Mouse (Mus musculus) gastrocnemius, adult 18-20 months (tissue): ENCODE measurements around the gene Ccdc9. TPM values are rescaled to one million over a fixed set of nuclear protein-coding genes. Genes with fewer than 3 reads are reported as not detected.
"Not testable (repeated sequence)": the region's sequence is repeated elsewhere in the genome, so short reads cannot be mapped to it uniquely, and the experiment has no call there.

ENCODE experiments used
- DNase-seq: peaks from one replicate; pipeline ENCODE4 v3.0.0; 2021; ENCODE audit warnings: low spot score
- total RNA-seq, 2 experiments: library from RNA; stranded (reverse); gene quantifications; 2 replicates each; pipeline ENCODE4 v1.2.3; 2021

Ccdc9 gene
- total RNA-seq, 2 experiments from 2014 or later = 35.7 to 38.9 TPM

- peak; percentile 87 for DNase-seq
Observed at GRCm38 (mm10) chr7:16273081-16273765, 13.4 kb downstream of the Ccdc9 start, which contains the start of gene Inafm1. Inafm1 (minus strand) TSS chr7:16273617.

DNA sequence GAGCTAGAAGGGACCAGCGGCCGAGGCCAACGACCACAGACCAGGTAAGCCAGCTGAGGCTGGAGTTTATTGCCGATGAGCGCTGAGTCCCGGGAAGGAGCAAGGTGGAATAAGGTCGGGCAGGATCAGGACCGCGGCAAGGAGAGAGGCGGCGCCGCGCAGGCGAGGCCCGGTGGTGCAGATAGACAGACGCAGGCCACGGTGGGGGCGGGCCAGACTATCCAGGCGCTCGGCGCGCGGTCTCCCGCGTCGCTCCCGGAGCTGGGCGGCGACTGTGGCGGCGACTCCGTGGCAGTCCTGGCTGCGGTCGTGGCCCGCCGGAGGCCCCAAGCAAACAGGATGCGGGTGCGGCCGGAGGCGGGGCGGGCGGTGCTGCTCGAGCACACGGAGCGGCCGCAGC is 13.9 kb downstream of the Ccdc9 start:
- DNase-seq = peak; percentile 43

- DNase-seq = no peak
Observed at GRCm38 (mm10) chr7:16271139-16271538, 15.5 kb downstream of the Ccdc9 start.

GRCm38 (mm10) chr7:16266593-16266992 is 20.0 kb downstream of the Ccdc9 start:
- DNase-seq = not testable (repeated sequence)

DNA sequence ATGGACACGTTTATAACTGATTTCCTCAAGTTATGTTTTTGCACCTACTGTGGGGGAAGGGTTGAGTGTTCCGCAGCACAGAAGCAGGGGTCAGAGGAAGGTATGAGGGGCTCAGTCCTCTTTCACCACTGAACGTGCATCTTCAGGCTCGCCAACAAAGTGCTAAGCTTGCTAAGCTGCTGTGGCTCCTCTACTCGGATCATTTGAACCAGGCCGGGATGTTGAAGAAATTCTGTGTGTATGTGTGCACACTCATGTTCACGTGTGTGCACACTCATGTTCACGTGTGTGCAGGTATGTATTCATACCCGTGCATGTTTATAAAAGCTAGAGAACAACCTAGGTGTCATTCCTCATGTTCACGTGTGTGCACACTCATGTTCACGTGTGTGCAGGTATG is 20.7 kb downstream of the Ccdc9 start:
- no peak for DNase-seq

- DNase-seq = no peak
Observed at GRCm38 (mm10) chr7:16263843-16264242, 22.8 kb downstream of the Ccdc9 start.

DNA sequence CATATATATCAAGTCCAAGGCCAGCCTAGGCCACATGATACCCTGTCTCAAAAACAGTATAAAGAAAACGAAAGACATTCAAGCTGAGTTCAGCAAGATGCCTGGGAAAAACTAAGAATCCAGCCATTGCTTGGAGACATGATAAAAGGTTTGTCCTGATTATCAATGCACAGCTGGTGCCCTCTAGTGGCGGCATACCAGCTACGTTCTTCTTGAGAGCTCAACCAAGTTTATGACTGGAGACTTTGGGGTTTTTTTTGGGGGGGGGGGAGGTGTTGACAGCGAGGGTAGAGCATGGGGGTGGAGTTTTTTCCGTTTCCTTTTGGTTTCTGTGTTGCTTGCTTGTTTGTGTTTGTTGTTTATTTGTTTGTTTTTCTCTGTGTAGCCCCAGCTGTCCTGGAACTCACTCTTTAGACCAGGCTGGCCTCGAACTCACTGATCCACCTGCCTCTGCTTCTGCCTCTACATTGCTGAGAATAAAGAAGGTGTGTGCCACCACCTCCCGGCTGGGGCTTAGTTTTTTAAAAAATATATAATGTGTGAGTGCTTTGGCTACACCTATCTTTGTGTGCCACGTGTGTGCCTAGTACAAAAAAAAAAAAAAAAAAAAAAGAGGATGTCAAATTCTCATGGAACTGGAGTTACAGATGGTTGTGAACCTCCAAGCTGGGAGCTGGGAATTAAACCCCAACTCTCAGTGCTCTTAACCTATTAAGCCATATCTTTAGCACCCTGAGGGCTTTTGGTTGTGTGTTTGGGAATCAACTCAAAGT is 23.4 kb downstream of the Ccdc9 start:
- DNase-seq = peak; percentile 76

- no peak for DNase-seq
Observed at GRCm38 (mm10) chr7:16261097-16261496, 25.5 kb downstream of the Ccdc9 start.

DNA sequence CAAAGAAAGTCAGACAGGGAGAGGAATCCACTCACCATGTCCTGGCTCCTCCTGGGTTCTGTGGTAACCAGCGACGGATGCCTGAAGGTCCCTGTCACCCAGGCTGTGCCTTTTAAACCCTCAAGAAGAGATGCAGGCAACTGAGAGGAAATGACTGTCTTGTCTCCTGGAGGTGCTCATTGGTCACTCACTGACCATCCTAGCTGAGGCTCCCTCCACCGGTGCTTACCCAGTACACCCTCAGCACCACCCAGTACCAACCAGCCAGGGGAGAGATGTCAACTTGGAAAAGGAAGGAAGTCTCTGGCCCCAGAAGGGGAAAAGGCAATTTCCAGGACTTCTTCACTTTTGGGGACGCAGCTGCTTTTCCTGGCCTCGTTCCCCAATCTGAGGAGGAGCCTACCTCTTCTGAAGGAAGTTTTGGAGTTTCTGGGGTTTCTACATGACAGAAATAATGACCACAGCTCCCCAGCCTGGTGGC is 27.4 kb downstream of the Ccdc9 start, which contains the start of gene C5ar1:
C5ar1 (minus strand) TSS at position 431 of the 481 bp plus-strand sequence.
- DNase-seq = no peak

DNA sequence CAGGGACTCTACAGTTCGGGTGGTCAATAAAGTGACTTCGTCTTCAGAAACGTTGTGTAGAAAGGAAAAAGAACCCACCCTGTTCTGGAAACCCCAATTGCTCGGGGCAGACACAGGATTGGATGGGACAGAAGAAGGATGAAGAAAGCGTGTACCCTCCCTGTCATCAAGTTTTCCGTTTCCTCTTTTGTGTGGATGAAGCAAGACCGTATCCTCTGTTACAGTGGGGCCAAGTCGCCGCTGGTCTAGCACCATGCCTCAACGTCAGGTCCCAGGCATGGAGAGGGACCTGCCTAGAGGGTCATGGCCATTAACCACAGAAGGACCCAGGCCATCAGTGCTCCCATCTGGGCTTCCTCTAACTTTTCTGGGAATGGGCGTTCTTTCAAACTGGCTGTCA is 28.8 kb downstream of the Ccdc9 start:
- DNase-seq = no peak

GRCm38 (mm10) chr7:16255963-16256362 is 30.6 kb downstream of the Ccdc9 start:
- DNase-seq = not testable (repeated sequence)

- no peak for DNase-seq
Observed at GRCm38 (mm10) chr7:16254195-16254594, 32.4 kb downstream of the Ccdc9 start.

DNA sequence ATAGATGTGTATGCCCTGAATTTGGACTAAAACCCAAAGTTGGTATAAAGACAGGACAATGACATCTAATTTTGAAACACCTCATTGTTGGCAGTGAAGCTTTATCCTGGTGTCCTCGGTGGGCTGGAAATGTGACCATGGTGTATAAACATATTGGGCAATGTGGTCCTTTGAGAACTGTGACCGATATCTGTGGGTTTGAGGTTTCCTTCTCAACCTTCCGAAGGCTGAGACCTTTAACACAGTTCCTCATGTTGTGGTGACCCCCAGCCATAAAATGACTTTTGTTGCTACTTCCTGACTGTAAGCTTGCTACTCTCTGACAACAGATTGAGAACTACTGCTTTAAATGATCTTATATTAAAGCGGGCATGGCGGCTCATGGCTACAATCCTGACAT is 35.9 kb downstream of the Ccdc9 start:
- DNase-seq = no peak

- DNase-seq = no peak
Observed at GRCm38 (mm10) chr7:16245958-16246357, 40.6 kb downstream of the Ccdc9 start.

- DNase-seq = no peak
Observed at GRCm38 (mm10) chr7:16244067-16244466, 42.5 kb downstream of the Ccdc9 start, which contains the start of gene C5ar2. C5ar2 (minus strand) TSS chr7:16244154.

DNA sequence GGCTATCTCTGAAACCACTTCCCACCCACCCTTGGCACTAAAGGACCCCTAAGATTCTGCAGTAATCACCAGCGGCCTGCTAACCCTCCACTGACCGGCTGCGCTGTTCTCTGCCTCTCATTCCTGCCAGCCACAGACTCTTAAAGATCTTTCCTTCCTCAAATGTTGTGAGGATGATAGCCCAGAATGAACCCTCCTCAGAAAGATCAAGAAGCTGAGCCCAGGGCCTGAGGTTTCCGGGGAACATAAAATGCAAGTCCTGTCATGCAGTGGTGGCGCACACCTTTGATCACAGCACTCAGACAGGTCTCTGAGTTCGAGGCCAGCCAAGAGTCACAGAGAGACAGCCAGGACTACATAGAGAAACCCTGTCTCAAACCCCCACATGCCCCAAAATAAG is 44.4 kb downstream of the Ccdc9 start:
- no peak for DNase-seq

GRCm38 (mm10) chr7:16241787-16242186 is 44.8 kb downstream of the Ccdc9 start:
- DNase-seq = no peak

DNA sequence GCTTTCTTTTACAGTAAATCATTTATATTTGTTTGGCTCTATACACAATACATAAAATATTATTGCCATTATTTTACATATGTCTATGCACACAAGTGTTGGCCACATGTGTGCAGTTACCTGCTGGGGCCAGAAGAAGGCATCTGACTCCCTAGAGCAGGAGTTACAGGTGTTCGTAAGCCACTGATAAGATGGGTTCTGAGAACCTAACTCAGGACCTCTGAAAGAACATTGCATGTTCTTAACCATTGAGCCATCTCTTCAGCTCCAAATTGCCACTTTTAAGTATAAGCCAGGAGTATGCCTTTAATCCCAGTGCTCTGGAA is 45.7 kb downstream of the Ccdc9 start:
- no peak for DNase-seq

GRCm38 (mm10) chr7:16240281-16240977 is 46.2 kb downstream of the Ccdc9 start:
- no peak for DNase-seq

DNA sequence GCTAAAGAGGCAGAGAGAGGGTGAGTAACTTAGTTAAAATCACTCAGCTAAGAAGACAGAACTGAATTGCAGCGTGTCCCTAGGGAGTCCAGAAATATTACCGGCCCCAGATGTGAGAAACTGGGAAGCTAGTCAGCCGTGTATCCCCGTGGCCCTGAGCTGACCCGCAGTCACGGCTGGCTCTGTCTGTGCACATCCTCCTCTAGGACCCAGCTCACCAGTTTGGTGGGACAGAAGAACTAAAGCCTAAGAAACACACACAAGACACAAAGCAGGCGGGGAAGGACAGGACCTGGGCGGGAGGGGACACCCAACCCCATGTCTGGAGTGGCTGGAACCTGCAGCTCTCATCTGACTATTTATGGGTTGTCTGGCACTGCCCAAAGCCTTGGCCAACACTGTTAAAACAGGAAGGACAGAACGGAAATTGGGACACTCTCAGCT is 47.0 kb downstream of the Ccdc9 start:
- peak; percentile 69 for DNase-seq

DNA sequence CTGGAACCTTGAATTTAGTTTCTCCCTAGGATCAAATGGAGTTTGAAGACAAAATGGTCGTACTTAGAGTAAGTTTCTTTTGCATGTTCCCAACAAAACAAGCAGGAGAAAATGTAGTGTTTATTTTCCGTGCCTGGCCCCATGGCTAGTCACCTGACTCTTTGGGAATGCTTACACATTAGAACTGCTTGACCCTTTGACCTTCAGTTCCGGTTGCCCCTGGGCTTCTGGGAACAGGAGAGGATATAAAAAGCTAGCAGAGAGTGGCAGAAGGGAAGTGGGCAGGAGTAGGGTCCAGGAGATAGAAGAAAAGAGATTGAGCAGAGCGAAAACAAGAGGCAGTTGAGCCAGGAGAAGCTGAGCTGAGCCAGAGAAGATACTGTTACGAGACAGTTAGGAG is 56.7 kb downstream of the Ccdc9 start:
- no peak for DNase-seq
